Mouse (Mus musculus) heart, adult 2 months (tissue): ENCODE data around the gene Myadm.

ENCODE experiments used
- CTCF ChIP-seq: fragments of 200-600 bp; IDR thresholded peaks from 2 replicates; pipeline ENCODE4 v1.8.1; 2022; ENCODE audit warnings: antibody characterized with exemption, mild to moderate bottlenecking, moderate library complexity
- POLR2A ChIP-seq: fragments of 200-500 bp; IDR thresholded peaks from 2 replicates; pipeline ENCODE4 v1.6.1; 2011; ENCODE audit warnings: mild to moderate bottlenecking, low read depth, low read length, control low read depth; ENCODE audit not compliant: insufficient read depth

- TF ChIP-seq CTCF (no peak), POLR2A (no peak)
Measured at GRCm38 (mm10) chr7:3314121-3314520, 25.2 kb downstream of the Myadm start.
